Mouse (Mus musculus): ENCODE data around the gene Soat2.
A peak's percentile ranks its signal among the peaks of the same experiment; 100 is the strongest.

The Soat2 gene

GRCm38 (mm10) chr15:102150301-102151135 lies at the start of gene Soat2:
Soat2 (plus strand) TSS chr15:102150526.
- DNase-seq, result no peak

GRCm38 (mm10) chr15:102100996-102101671 lies 49.2 kb upstream of the Soat2 start:
- no peak for DNase-seq

GRCm38 (mm10) chr15:102101672-102102541 lies 48.4 kb upstream of the Soat2 start:
- DNase-seq, result peak; percentile 18

- DNase-seq, result no peak
Observed at GRCm38 (mm10) chr15:102102548-102103121, 47.7 kb upstream of the Soat2 start.

- no peak for DNase-seq
Observed at GRCm38 (mm10) chr15:102103371-102103946, 46.9 kb upstream of the Soat2 start.

- no peak for DNase-seq
Observed at GRCm38 (mm10) chr15:102103947-102104555, 46.3 kb upstream of the Soat2 start.

- DNase-seq, result peak; percentile 24
Observed at GRCm38 (mm10) chr15:102105360-102105759, 45.0 kb upstream of the Soat2 start.

GRCm38 (mm10) chr15:102105764-102106730 lies 44.3 kb upstream of the Soat2 start:
- peak; percentile 23 for DNase-seq

- no peak for DNase-seq
Observed at GRCm38 (mm10) chr15:102106754-102107456, 43.4 kb upstream of the Soat2 start.

- DNase-seq, result peak; percentile 75
Observed at GRCm38 (mm10) chr15:102107689-102108573, 42.4 kb upstream of the Soat2 start.

- peak; percentile 77 for DNase-seq
Observed at GRCm38 (mm10) chr15:102108651-102109525, 41.4 kb upstream of the Soat2 start.

GRCm38 (mm10) chr15:102110271-102110670 lies 40.1 kb upstream of the Soat2 start:
- no peak for DNase-seq

GRCm38 (mm10) chr15:102110701-102111494 lies 39.4 kb upstream of the Soat2 start:
- DNase-seq, result no peak

- DNase-seq, result no peak
Observed at GRCm38 (mm10) chr15:102111495-102111829, 38.9 kb upstream of the Soat2 start.

- DNase-seq, result no peak
Observed at GRCm38 (mm10) chr15:102112181-102112580, 38.1 kb upstream of the Soat2 start.

- DNase-seq, result no peak
Observed at GRCm38 (mm10) chr15:102112827-102113226, 37.5 kb upstream of the Soat2 start.

GRCm38 (mm10) chr15:102113674-102114073 lies 36.7 kb upstream of the Soat2 start:
- no peak for DNase-seq

All from cerebellum, adult 11 months (tissue).